Mouse (Mus musculus) liver, adult 2 months (tissue): Measurements from ENCODE around the gene Rbp2.

Source experiments
- CTCF ChIP-seq: fragments of 200-500 bp; IDR thresholded peaks from 2 replicates; pipeline ENCODE4 v1.5.1; 2011; ENCODE audit warnings: low read depth, low read length, control low read depth
- POLR2A ChIP-seq: fragments of 200-500 bp; IDR thresholded peaks from 2 replicates; pipeline ENCODE4 v1.6.1; 2011; ENCODE audit warnings: low read length, control low read depth; ENCODE audit not compliant: insufficient read depth; ENCODE audit errors: extremely low read depth

- no peak for TF ChIP-seq CTCF
- TF ChIP-seq POLR2A, result no peak
Observed at GRCm38 (mm10) chr9:98524786-98525542, 39.0 kb downstream of the Rbp2 start.
